Mouse (Mus musculus) heart, postnatal 36 days (tissue): ENCODE data around the gene Taok3. TPM values are rescaled to one million over a fixed set of nuclear protein-coding genes. Genes with fewer than 3 reads are reported as not detected.

ENCODE experiments used
- DNase-seq, 2 experiments: peaks; one replicate each; pipeline ENCODE4 v3.0.0; 2021 to 2022
- intact Hi-C: fragments of 180-260 bp; cut with DNase I; formaldehyde crosslinking; loops from one replicate; pipeline ENCODE4 v1.15.1; 2025
- total RNA-seq, 2 experiments: library from RNA; stranded (reverse); gene quantifications; 2 replicates each; pipeline ENCODE4 v1.2.3; 2021

Taok3 gene
- total RNA-seq, 2 experiments from 2014 or later = 7.7 to 8.2 TPM

DNA sequence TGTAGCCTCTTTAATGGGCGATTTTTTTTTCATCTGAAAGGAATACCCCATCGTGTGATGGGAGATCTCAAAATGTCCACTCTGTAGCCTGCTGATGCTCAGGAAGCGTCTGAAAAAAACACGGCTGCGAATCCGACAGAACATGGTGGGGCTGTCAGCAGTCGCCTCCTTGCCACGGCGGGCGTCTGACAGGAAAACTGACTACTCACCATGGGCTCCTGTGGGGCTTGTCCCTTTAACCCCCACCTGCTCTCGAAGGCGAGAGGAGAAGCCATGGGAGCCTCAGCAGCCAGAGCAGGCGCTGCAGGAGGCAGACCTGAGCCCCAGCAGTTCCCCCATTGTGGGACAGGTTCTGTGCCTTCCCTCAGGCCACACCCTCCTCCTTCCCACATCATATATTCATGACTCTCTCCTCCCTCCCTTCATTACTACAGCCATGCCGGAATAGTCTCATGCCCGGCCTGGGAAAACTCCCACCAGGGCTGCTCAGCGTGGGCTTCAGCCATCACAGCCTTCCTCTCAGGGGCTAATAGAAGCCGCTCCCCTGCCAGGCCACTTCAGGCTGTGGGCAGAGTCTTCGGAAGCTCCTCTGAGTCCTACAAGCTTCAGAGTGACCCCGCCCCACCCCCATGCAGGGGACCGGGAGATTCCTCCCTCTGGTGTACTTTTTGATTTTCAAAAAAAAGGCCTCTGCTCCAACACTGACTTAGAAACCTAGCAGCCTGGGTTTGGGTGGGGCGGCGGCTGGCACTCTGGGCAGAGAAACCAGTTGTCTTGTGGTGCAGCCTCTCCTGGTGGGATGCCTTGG lies 122.9 kb downstream of the Taok3 start:
- intact Hi-C loops = no loop called here
- no peak for DNase-seq

- DNase-seq = no peak
- intact Hi-C loops = no loop called here
Observed at GRCm38 (mm10) chr5:117245170-117245569, 125.2 kb downstream of the Taok3 start.

DNA sequence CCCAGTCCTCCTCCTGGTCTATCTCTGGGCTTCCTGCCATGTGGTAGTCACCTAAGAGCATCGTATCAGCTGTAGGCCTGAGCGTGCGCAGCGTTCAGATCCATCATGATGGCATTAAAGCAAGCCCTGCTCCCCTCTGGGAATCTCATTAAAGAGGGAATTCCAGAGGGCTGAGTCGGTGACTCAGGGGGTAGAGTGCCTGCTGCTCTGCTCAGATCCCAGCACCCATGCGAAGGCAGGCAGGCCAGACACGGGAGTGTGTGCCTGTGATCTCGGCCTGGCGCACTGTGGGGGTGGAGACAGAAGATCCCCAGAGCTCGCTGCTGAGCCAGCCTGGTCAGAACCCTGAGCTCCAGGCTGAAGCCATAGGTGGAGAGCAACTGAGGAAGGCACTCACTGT lies 128.4 kb downstream of the Taok3 start:
- intact Hi-C loops = no loop called here
- no peak for DNase-seq

DNA sequence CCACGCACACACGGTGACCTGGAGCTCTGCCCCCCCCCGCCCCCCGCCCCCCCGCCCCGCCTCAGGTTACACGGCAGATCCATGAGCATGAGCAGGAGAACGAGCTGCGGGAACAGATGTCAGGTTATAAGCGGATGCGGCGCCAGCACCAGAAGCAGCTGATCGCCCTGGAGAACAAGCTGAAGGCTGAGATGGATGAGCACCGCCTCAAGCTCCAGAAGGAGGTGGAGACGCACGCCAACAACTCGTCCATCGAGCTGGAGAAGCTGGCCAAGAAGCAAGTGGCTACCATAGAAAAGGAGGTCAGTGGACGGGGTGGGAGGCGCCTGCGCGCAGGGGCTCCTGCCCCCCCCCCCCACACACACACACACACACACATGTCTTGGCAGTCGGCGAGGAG lies 130.9 kb downstream of the Taok3 start:
- intact Hi-C loops = no loop called here

GRCm38 (mm10) chr5:117251763-117252162 lies 131.8 kb downstream of the Taok3 start:
- intact Hi-C loops = no loop called here
- no peak for DNase-seq

More for the DNA sequence above, 130.9 kb downstream of the Taok3 start:
- DNase-seq = no peak

DNA sequence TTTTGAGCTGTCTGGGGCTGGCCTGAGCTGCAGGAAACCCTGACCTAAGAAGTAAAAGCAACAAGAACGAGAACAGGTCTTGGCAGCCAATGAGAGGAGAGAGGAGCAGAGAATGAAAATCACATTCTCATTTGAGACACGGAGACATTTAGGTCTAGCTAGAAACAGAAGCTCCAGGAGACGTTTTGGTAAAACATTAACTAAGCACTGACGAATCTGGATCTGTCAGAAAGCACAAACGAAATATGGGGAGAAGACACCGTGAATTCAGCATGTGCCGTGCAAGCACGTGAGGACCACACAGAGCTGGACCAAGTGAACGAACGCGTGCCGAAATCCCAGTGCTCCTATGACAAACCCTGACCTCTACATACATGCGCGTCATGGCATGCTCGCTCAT lies 138.3 kb downstream of the Taok3 start:
- no peak for DNase-seq
- intact Hi-C loops = no loop called here

DNA sequence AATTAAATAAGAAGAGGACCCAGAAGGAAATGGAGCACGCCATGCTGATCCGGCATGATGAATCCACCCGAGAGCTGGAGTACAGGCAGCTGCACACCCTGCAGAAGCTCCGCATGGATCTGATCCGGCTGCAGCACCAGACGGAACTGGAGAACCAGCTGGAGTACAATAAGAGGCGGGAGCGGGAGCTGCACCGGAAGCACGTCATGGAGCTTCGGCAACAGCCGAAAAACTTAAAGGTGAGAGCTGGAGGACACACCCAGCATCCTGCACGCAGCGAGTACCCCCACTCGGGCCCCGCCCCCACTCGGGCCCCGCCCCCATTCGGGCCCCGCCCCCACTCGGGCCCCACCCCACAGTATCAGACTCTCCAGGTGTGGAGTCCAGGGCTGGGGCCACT lies 143.6 kb downstream of the Taok3 start:
- intact Hi-C loops = no loop called here
- DNase-seq = no peak

GRCm38 (mm10) chr5:117264701-117265100 lies 144.8 kb downstream of the Taok3 start:
- no peak for DNase-seq

DNA sequence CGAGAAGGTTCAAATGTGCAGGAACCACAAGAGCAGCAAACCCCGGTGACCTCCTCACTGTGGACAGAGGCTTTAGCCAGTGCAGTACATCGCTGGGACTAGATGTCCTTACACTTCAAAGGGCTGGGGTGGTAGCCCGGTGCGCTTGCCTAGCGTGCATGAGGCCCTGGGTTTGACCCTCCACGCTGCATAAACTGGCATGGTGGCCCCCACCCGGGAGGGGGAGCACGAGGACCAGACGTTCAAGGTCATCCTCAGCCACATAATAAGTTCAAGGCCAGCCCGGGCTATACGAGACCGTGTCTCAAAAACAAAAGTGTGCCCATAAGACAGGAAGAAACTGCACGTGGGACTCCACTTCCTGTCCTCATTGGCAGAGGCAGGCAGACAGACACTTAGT lies 148.0 kb downstream of the Taok3 start:
- intact Hi-C loops = no loop called here
- DNase-seq = no peak

More at GRCm38 (mm10) chr5:117264701-117265100, 144.8 kb downstream of the Taok3 start:
- intact Hi-C loops = no loop called here

DNA sequence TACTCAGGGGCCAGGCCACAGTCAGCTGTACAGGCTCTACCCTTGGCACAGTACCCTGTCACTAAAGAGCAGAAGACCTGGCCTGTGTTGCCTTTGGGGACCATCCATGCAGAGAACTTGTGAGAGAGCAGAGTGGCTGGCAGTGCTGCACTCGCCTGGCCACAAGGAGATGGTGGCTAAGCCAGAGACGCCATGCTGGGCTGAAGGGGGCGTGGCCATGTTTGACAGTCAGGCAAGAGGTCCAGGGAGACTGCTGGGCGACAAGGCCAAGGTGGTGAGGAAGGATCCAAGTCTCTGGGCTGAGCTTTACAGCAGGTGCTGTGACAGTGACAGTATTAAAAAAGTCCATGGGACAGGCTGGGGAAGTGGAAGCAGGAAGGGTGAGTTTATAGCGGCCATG lies 148.8 kb downstream of the Taok3 start:
- DNase-seq = no peak
- intact Hi-C loops = no loop called here

DNA sequence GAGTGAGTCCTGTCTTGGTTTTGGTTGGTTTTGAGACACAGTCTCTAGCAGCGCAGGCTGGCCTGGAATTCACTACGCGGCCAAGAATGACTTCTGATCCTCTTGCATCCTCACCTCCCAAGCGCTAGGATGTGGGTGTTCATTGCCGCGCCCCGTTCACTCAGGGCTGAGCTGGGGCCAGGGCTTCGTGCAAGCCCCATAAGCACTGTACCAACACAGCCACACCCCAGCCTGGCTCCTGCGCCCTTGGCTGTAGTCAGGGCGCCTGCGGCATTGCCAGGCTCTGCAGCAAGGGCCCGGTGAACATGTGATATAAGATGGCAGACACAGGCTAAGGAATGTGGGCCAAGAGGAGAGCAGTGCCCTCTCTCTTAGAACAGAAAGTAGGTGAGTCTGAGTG lies 149.5 kb downstream of the Taok3 start:
- intact Hi-C loops = no loop called here
- no peak for DNase-seq

- intact Hi-C loops = no loop called here
Observed at GRCm38 (mm10) chr5:117271945-117272344, 152.0 kb downstream of the Taok3 start.

GRCm38 (mm10) chr5:117274817-117275216 lies 154.9 kb downstream of the Taok3 start:
- intact Hi-C loops = no loop called here
- DNase-seq = no peak

More at GRCm38 (mm10) chr5:117271945-117272344, 152.0 kb downstream of the Taok3 start:
- DNase-seq = no peak

DNA sequence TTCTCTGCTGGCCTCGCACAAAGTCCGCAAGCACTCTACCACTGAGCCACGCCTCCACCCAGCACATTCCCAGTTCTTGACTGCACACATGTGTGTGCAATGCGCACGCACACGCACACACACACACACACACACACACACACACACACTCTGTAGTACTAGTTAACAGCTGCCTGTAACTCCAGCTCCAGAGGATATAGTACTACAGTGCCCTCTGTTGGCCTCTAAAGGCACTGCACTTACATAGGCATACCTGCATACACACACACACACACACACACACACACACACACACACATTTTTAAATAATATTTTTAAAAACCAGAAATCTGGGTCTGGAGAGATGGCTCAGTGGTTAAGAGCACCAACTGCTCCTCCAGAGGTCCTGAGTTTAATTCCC lies 157.9 kb downstream of the Taok3 start:
- intact Hi-C loops = no loop called here
- DNase-seq = no peak

DNA sequence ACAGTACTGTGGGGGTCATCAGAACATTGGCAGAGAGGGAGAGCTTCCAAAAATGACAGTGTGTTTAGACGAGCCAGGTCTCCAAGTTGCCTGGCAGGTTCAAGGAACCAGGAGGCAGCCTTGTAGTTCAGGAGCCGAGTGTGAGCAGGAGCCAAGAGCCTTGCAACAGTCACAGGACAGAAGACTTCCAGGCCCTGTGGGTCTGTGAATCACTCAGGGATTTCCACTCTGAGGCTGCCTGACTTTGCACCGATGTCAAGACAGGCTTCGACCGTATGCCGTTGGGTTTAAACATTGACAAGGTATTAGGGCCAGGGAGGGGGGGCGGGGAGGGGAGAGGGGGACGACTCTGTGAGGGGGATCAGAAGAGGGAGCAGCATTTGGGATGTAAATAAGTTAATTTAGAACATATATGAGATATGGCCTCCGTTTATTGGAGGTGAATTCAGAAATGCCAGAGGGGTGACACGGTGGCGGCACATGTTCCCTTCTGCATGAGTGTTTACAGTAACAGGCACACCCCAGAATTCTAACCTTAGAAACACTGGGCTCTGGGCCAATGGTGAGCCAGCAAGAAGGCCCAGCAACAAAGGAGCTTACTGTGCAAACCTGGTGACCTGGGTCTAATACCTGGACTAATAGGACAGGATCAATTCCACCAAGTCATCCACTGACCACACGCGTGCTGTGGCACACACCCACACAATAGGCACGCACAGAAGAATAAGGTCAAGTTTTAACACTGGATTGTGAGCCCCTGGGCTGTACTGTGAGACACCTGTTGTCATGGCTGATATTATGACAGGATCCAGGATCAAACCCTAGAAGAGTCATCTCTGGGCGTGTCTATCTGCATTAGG lies 159.1 kb downstream of the Taok3 start:
- intact Hi-C loops = no loop called here
- peak in 1 of 2 experiments; percentile 18 for DNase-seq

DNA sequence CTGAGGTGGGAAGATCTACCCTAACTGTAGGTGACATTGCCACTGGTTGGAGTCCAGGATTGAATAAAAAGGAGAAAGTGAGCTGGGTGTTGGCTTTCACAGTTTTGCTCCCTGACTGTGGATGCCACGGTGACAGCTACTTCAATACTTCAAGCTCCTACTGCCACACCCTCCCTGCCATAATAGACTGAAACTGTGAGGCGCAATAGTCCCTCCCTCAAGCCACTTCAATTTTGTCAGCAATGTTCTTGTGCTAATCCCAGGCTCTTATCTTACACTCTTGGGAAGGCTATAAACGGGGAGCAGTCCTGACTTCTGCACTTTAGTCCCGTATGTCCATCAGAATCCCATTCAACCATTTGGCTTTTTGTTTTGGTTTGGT lies 159.7 kb downstream of the Taok3 start:
- DNase-seq = no peak
- intact Hi-C loops = no loop called here

GRCm38 (mm10) chr5:117281536-117281935 lies 161.6 kb downstream of the Taok3 start:
- intact Hi-C loops = no loop called here

DNA sequence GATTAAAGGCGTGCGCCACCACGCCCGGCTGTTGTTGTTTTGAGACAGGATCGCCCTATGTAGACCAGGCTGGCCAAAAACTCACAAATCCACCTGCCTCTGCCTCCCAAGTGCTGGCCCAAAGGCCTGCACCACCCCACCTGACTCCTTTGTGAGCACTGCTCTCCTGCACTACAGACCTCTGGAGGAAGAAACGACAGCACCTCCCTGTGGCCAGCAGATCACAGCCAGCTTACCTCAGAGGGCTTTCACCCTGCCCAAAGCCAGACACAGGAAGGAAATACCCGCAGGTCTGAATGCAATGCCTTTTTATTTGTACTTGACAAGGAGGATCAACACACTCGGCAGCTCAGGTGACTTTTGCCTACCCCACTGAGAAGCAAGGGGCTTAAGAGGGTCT lies 162.4 kb downstream of the Taok3 start:
- intact Hi-C loops = no loop called here
- no peak for DNase-seq

More at GRCm38 (mm10) chr5:117281536-117281935, 161.6 kb downstream of the Taok3 start:
- no peak for DNase-seq

DNA sequence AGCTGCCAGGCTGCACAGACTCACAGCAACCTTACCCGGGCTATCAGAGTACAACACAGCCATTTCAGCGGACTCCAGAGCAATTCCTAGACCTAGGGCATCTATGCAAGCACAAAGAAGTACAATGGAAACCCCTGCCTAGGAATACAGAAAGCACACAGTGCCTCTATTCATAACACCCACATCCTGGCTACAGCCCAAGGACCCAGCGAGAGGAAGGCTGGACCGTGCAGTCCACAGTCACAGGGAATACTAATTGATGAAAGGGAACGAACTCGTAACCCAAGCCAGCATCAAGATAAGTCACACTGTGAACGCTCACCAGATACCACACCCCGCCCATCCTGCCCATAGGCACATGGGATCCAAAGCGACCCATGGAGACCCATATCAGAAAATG lies 164.1 kb downstream of the Taok3 start:
- DNase-seq = no peak
- intact Hi-C loops = no loop called here

GRCm38 (mm10) chr5:117284682-117285081 lies 164.8 kb downstream of the Taok3 start:
- DNase-seq = no peak
- intact Hi-C loops = loop anchor here (5.0 kb wide), 1 partner anchor 167 kb away; the partner anchor contains the start of gene Suds3

DNA sequence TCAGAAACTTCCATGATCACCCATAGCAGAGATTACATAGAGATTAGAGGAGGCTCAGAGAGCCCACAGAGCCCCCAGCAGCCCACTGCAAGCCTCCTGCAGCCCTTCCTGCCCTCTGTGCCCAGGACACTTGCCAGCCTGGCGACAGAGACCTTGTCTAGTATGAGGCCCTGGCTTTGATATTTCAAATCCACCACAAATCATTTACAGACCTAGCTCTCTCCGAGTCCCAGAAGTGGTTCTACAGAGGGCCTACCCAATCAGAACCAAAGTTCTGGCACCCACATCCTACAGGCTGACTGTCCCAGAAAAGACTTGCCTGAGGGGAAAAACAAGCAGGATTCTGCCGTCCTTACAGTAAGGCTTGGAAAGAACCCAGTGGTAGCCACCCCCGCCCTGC lies 165.3 kb downstream of the Taok3 start:
- intact Hi-C loops = loop anchor here (5.0 kb wide), 1 partner anchor 168 kb away; the partner anchor contains the start of gene Suds3

More for the DNA sequence above, 165.3 kb downstream of the Taok3 start:
- DNase-seq = no peak
